Mouse (Mus musculus) neutrophil, adult 5-6 weeks (primary cell): ENCODE results near the gene Cuzd1. TPM values are rescaled to one million over a fixed set of nuclear protein-coding genes. Genes with fewer than 3 reads are reported as not detected.

Experiments
- ATAC-seq: fragments of 151-379, 151-347 bp; 2 replicates; pipeline ENCODE4 v1.8.0; 2017; ENCODE audit warnings: mild to moderate bottlenecking, moderate TSS enrichment; ENCODE audit not compliant: insufficient number of reproducible peaks, poor library complexity, low FRiP score, severe bottlenecking; ENCODE audit errors: extremely low read depth
- total RNA-seq: library from RNA; stranded (forward); fragments of 200-1000 nt; gene quantifications from 2 replicates; pipeline ENCODE4 v1.2.3, GENCODE M21; 2017

Cuzd1 gene
- total RNA-seq = not detected in 2 replicates

DNA sequence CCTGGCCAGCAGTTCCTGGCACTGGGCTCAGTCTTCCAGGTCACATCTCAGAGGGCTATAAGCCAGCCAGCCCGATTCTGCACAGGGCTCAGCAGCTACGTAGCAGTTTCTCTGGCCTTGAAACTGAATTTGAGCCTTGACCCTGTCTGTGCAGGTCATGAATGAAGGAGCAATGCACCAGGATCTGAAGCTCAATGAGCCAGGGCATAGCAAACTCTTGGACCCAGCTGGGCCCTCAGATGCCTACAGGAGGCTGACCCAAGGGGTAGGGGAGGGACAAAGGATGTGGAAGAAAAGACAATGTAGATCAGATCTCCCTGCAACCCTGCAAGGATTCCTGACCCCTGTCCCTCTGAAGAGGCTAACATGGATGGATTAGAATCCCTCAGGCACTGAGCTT, at the start of gene Cuzd1:
Gene Cuzd1, minus strand, starts transcription at position 101 of the 400 bp plus-strand sequence.
- ATAC-seq = no peak

GRCm38 (mm10) chr7:131371470-131371860, 49.4 kb upstream of the Cuzd1 start:
- no peak for ATAC-seq

DNA sequence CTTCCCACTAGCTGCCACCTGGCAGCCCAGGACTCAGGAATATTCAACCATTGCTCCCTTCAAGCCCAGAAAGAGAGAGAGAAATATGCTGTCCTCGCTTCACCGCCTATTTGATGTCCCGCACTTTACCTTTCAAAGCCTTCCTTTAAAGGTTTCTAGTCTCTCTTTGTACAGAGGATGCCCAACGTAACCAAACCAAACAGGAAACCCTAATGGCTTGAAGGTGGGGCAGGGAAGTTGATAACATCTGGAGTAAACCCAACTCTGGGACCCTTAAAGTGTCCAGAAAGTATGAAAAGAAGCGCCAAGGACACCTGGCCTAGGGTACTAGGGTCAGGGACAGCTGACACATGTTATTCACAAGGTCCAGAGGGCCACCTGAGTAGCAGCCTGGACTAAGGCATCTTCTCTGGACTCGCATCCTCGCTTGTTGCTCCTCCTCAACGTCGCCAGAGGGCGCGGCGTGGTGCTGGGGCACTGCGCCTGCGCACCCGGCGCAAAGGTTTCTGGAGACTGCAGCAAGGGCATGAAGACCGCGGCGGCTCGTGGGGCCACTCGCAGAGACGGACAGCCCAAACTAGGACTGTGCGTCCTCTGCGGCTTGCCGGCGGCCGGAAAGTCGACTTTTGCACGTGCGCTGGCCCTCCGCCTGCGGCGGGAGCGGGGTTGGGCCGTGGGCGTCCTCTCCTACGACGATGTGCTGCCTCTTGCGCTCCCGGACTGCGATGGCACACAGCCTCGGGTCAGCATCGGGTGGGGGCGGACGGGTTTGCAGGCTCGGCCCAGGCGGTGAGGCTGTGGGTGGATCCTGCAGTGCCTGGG, 48.8 kb upstream of the Cuzd1 start, which contains the start of gene Pstk:
Gene Pstk, plus strand, starts transcription at position 494 of the 822 bp plus-strand sequence.
- peak; percentile 89 for ATAC-seq

DNA sequence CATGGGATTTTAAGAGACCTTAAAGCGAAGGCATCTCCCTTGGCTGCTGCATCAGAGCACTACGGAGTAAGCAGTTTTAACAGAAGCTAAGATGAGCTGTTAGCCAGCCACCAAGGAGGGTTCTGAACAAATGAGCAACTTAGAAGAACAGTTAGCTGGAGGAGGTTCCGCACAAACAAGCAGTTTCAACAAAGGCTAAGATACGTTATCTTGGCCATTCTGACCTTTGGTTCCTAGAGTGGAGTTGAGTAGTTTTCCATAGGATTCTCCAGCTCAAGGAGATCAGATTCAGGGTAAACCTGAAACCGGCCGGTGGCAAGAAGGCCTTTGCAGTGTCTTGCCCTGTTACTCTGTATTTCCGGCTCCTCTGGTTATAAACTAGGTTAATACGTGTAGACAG, 42.0 kb upstream of the Cuzd1 start:
- ATAC-seq = no peak

DNA sequence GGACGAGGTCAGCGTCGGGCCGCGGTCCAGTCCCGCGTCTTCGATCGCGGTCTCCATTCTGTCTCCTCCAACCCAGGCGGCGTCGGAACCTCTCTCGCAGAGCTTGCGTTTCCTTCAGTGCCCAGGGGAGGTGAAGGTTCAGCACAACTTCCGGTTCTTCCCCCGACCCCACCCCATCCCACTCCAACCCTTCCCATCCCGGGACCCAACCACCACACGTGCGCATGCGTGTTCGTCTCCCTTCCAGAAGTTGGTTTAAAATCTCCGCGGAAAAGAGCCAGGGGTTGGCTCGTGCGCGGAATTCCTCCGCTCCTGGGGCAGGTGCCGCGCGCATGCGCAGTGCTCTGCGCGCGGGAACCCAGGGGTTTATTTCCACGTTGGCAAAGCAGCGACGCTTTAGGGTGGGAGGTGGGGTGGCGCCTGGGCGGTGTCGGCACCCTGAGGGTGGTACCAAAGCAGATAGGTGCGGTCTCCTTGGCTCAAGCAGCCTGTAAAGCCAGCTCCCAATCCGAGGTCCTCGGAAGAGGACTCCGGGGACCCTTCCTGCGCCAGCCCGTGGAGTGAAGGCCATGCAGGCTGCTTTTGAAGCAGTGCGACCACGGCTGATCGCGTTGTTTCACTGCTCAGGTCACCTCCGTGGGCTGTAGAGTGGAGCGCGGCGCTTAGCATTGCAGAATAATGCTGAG, 40.7 kb upstream of the Cuzd1 start, which contains the start of gene 2310057M21Rik:
Gene 2310057M21Rik, minus strand, starts transcription at position 145 of the 686 bp plus-strand sequence.
- ATAC-seq = peak; percentile 87

DNA sequence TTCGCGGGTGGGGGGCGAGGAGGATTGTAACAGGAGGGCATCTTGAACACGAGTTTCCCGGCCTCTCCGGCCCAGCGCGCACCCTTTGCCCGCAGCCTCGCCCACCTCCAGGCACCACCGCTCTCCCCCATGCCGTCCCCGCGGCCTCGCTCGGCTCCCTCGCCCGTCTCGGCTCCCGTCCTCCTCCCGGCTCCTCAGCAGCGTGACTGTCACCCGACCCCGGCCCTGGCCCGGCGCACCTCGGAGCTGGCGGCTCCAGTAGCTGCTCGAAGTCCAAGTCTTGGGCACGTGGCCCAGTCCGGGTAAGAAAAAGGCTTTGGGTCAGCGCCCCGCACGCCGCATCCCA, 40.1 kb upstream of the Cuzd1 start:
- 0 out of 2 replicates have a peak, but pooled peaks have one; percentile 4 for ATAC-seq

DNA sequence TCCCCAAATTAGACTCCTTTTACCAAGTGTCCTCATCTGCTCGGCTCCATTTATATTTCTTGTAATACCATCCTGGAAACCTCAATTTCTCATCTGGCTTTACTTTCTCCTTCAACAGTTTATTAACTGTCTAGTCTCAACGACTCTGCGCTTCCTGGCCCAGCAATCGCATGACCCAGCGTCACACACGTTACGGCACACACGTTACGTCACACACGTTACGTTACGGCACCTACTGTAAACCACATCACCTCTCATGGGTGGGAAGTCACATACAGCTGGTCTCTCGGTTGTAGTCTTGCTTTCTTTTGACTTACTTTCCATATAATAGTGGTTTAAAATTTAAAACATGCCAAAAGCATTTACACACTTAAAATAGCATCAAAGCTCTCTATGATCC, 34.0 kb upstream of the Cuzd1 start:
- ATAC-seq = no peak

- no peak for ATAC-seq
Observed at GRCm38 (mm10) chr7:131345856-131346541, 23.9 kb upstream of the Cuzd1 start.

GRCm38 (mm10) chr7:131337502-131338068, 15.5 kb upstream of the Cuzd1 start:
- ATAC-seq = no peak

DNA sequence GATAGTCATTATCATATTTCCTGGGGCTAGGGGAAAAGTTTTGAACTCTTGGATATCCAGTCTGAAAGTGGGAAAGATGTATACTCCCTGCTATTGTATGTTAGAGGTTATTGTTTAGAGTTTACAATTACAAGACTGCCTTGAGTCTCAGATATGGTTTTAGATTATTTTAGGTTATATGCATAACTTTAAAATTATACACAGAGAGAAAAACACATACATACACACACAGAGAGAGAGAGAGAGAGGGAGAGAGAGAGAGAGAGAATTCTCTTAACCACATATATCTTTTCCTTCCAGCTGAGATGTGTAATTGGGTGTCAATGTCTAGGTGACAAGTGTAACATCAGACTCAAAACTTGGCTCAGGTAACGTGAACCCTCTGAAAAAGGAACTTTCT, 11.5 kb upstream of the Cuzd1 start, which contains the start of gene Fam24a:
Gene Fam24a, plus strand, starts transcription at position 301 of the 400 bp plus-strand sequence.
- ATAC-seq = no peak

DNA sequence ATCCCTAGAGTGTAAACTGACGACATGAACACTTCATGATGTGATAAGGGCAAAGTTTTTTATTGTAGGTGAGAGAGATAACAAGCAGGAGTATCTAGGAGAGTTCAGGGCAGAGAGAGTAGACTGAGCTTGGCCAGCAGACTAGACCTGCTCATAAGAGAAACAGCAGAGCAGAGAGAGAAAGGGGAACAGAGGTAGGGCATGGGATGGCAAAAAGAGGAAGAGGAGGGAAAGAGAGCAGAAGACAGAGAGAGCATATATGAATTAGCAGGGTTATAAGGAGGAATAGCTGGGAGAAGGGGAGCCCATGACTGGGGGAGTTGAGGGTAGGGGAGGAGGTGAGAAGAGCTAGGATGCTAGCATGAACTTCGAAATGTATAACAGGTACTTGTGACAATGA, 9.6 kb upstream of the Cuzd1 start:
- no peak for ATAC-seq

- ATAC-seq = no peak
Observed at GRCm38 (mm10) chr7:131329416-131329815, 7.3 kb upstream of the Cuzd1 start, which contains the start of gene Fam24b. TSS of gene Fam24b (minus strand) at chr7:131329516.

DNA sequence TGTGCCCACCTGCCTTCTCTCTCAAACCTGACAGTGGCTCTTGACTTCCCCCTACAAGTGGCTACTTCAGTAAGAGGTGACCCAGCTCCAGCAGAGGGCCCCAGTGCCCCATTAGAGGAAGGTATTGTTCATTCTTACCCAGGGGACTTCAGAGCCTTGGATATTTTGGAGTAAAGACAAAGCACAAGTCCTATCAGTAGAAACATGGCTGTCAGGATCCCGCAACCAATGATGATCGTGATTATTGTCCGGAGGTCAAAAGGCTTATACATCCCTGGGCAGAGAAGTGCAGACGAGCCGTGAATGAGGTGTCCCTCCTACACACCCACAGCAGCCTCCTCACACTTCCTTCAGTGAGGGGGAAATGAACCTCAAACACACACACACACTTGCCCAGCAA, 5.0 kb upstream of the Cuzd1 start:
- ATAC-seq = no peak

DNA sequence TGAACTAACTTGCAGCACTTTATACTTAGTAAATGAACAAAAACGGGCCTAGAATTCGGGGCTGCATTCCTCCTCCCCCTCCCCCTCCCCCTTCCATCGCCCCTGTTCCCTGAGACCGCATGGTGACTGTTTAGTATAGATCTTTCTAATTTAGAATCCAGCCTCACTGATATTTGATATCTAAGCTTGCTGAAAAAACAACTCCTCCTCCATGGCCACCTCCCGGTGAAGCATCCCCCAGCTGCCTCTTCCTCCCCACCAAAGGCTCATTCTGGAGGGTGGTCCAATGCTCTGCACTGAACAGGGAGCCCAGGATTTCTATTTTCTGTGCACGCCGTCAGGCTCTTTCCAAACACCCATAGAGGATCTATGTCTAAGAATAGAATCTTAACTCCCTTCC, 3.8 kb downstream of the Cuzd1 start:
- ATAC-seq = no peak

- no peak for ATAC-seq
Observed at GRCm38 (mm10) chr7:131317587-131317986, 4.5 kb downstream of the Cuzd1 start.

DNA sequence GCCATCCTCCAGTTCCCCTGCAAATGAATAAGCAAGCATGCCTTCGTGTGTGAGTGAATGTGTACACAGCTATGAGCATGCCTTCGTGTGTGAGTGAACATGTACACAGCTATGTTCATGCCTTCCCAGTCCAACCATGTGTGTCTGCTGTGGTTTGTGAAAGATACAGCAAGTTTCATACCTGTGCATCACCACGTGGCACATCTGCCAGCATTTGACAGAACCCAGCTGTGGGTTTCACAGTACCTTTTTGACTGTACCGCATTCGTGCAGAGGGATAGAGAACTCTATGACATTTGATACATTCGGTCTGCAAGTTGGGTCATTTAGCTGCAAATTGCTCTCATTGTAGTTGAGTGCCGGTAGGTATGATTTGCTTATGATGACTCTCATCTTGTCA, 7.6 kb downstream of the Cuzd1 start:
- no peak for ATAC-seq

DNA sequence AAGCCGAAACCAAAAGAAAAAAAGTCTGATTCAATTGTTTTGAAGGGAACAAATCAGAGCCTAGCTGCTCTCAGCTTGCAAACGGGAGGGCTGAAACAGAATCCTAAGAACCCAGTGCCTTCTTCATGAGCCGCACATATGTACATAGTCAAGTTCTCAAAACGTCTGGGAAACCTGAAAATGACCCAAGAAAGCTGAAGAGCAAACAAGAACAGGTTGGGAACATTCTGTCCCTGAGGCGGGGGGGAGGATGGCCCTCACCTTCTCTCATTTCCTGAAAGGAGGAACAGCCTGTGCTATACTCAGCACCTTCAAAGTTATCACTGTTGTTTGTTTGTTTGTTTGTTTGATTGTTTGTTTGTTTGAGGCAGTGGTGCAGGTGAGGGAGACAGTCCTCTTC, 15.4 kb downstream of the Cuzd1 start:
- ATAC-seq = no peak

- ATAC-seq = no peak
Observed at GRCm38 (mm10) chr7:131303340-131303739, 18.8 kb downstream of the Cuzd1 start.

DNA sequence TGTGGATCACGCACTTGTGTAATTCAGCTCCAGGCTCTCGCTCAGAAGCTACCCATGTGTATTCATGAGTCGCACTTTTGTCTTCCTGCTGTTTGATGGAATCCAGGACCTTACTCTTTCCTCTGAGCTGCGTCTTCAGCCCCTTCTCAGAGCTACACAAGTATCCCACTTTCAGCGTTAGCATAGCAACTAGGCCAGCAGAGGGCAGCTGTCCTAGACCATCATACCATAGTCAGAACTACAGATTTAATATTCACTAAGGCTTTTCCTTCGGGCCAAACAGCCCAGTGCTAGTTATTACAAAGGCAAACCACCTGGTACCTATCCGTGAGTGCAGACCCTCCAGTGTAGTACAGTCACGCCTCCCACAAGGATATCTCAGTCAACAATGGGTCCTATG, 24.9 kb downstream of the Cuzd1 start:
- no peak for ATAC-seq
